Mouse (Mus musculus) neutrophil, adult 83 days (primary cell): Measurements from ENCODE around the gene Tbx19. TPM values are rescaled to one million over a fixed set of nuclear protein-coding genes. Genes with fewer than 3 reads are reported as not detected.

Source experiments
- total RNA-seq, 2 experiments: library from RNA; stranded (reverse); gene quantifications; one replicate each; pipeline ENCODE4 v1.2.4; 2023

Gene Tbx19
- total RNA-seq: under 1 TPM; 0.20 to 0.77 TPM

DNA sequence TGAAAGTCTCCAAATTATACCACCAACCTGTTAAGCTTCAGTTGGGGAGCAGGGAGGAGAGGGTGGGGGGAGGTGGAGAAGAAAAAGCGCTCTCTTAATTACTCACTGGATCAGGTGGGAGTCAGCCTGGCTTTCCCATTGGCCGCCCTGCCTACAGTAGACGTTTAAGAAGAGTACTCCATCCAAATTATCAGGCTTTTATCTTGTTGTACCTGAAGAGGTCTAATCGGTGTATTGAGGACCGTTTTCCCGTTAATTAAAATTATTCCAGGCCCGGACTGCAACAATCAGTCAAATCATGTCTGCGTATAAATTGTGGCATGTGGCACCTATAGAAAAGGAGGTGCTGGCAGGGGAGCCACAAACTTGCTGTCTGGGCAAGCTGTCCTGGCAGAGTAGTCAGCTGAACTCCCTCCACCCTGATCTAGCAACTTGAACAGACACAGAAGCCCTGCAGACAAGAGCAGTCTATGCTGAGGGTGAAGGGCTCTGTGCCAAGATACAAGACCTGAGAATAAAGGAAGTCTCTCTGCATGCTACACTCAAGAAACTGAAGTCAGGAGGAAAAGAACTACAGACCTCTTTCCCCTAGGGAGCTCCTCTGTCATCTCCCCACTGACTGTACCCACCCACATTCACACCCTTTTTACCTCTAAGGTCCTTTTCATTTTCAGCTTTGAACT lies at the start of gene Tbx19:
Gene Tbx19, minus strand, starts transcription at position 51 of the 683 bp plus-strand sequence.

GRCm38 (mm10) chr1:165193880-165194661 lies 33.5 kb upstream of the Tbx19 start, which contains the start of gene Sft2d2:
Gene Sft2d2 (minus strand): TSS chr1:165194438.

Other genes starting within 250 kb of the Tbx19 start
- not detected for gene Xcl1, start 225.2 kb downstream of the Tbx19 start, total RNA-seq
- 10 to 100 TPM; 47.3 to 48.8 TPM for gene Sft2d2, start 33.7 kb upstream of the Tbx19 start, total RNA-seq
- 10 to 100 TPM; 29.3 to 33.3 TPM for gene Tiprl, start 76.2 kb upstream of the Tbx19 start, total RNA-seq
- under 1 TPM; 0.07 TPM for gene Gpr161, start 135.0 kb upstream of the Tbx19 start, total RNA-seq